Mouse (Mus musculus) kidney, postnatal 0 days (tissue): Measurements from ENCODE around the gene Ero1l. TPM values are rescaled to one million over a fixed set of nuclear protein-coding genes. Genes with fewer than 3 reads are reported as not detected.

ENCODE experiments used
- ATAC-seq: fragments of 200-750 bp; cut with Nextera tagmentation; replicated peaks from 2 replicates; pipeline ENCODE4 v1.8.0; 2017; ENCODE audit warnings: low read depth, moderate number of reproducible peaks, moderate TSS enrichment, moderate library complexity; ENCODE audit not compliant: low FRiP score
- DNase-seq: peaks from one replicate; pipeline ENCODE4 v3.0.0-alpha.2; 2016; ENCODE audit warnings: low spot score
- H3K27ac ChIP-seq: fragments of 300-500 bp; sonication (generic); 2 replicates; pipeline ENCODE4 v1.5.1; 2014; ENCODE audit warnings: mild to moderate bottlenecking
- H3K27me3 ChIP-seq: fragments of 300-500 bp; sonication (generic); 2 replicates; pipeline ENCODE4 v1.6.1; 2014; ENCODE audit warnings: low read length, mixed read lengths; ENCODE audit not compliant: insufficient read depth
- H3K36me3 ChIP-seq: fragments of 300-500 bp; sonication (generic); 2 replicates; pipeline ENCODE4 v1.6.1; 2014; ENCODE audit warnings: low read length, mixed read lengths; ENCODE audit not compliant: insufficient read depth
- H3K4me1 ChIP-seq: fragments of 300-500 bp; sonication (generic); replicated peaks from 2 replicates; pipeline ENCODE4 v1.6.1; 2014; ENCODE audit warnings: antibody characterized with exemption, low read length, mixed read lengths; ENCODE audit not compliant: insufficient read depth
- H3K4me2 ChIP-seq: fragments of 300-500 bp; sonication (generic); 2 replicates; pipeline ENCODE4 v1.6.1; 2014; ENCODE audit warnings: mild to moderate bottlenecking, low read length, moderate library complexity, mixed read lengths
- H3K4me3 ChIP-seq: fragments of 300-500 bp; sonication (generic); replicated peaks from 2 replicates; pipeline ENCODE4 v1.5.1; 2014; ENCODE audit warnings: low read depth, low read length
- H3K9ac ChIP-seq: fragments of 300-500 bp; sonication (generic); 2 replicates; pipeline ENCODE4 v1.6.1; 2014; ENCODE audit warnings: low read depth, low read length
- H3K9me3 ChIP-seq: fragments of 300-500 bp; sonication (generic); replicated peaks from 2 replicates; pipeline ENCODE4 v1.6.1; 2016; ENCODE audit warnings: low read length, inconsistent platforms, mixed read lengths
- CTCF ChIP-seq: IDR thresholded peaks from 2 replicates; pipeline ENCODE4 v1.5.1; 2016; ENCODE audit warnings: antibody characterized with exemption, low read depth, mild to moderate bottlenecking, moderate library complexity
- WGBS: fragments of 180-500 bp; shearing (Covaris S2); extraction: QIAGEN DNeasy Blood & Tissue Kit; methylation state at CpG from one replicate; pipeline ENCODE4 v1.1.7; 2014; 5-methylcytosine and 5-hydroxymethylcytosine counted together
- polyA plus RNA-seq: library from polyadenylated mRNA; unstranded; fragments of >200 nt; fragmentation: Nextera tagmentation; extraction: Ambion mirVana; gene quantifications from 2 replicates; pipeline ENCODE4 v1.2.1, GENCODE M21; 2015

The Ero1l gene
- polyA plus RNA-seq, 1 experiment from 2014 or later, result 35.8 TPM

- 82% methylated on average over 8 of the region's 8 CpGs for WGBS
- ATAC-seq (no peak), DNase-seq (no peak)
- Histone ChIP-seq H3K4me3 (no peak overlapping the region), H3K27ac (no peak overlapping the region), H3K9me3 (no peaks in the 10 kb centered on the region), H3K4me2 (no peak overlapping the region), H3K36me3 (no peaks in the 10 kb centered on the region), H3K4me1 (no peaks in the 10 kb centered on the region), H3K9ac (no peak overlapping the region), H3K27me3 (no peaks in the 10 kb centered on the region)
- TF ChIP-seq CTCF, result no peak
Measured at GRCm38 (mm10) chr14:45307630-45308328, 10.8 kb downstream of the Ero1l start.

GRCm38 (mm10) chr14:45305852-45306251, 12.7 kb downstream of the Ero1l start:
- no peak overlapping the region for H3K4me3 ChIP-seq
- DNase-seq (no peak), ATAC-seq (no peak)
- no peak for TF ChIP-seq CTCF
- WGBS, result 90% methylated on average over 5 of the region's 5 CpGs
- H3K4me2 ChIP-seq, result no peak overlapping the region
- no peaks in the 10 kb centered on the region for H3K9me3 ChIP-seq
- H3K9ac ChIP-seq, result no peak overlapping the region
- no peak overlapping the region for H3K27ac ChIP-seq
- no peaks in the 10 kb centered on the region for H3K4me1 ChIP-seq
- no peaks in the 10 kb centered on the region for H3K27me3 ChIP-seq
- H3K36me3 ChIP-seq, result 0 out of 2 replicates have a peak, but pooled peaks cover 8% of the 10 kb centered on the region

GRCm38 (mm10) chr14:45304389-45304788, 14.2 kb downstream of the Ero1l start:
- no peak overlapping the region for H3K27ac ChIP-seq
- no peaks in the 10 kb centered on the region for H3K27me3 ChIP-seq
- DNase-seq (no peak), ATAC-seq (no peak)
- peak; percentile 18; the same call in 1 of the 2 replicates for TF ChIP-seq CTCF
- H3K9ac ChIP-seq, result no peak overlapping the region
- 83% methylated on average over 4 of the region's 4 CpGs for WGBS
- H3K4me3 ChIP-seq, result no peak overlapping the region
- no peaks in the 10 kb centered on the region for H3K4me1 ChIP-seq
- H3K4me2 ChIP-seq, result no peak overlapping the region
- no peaks in the 10 kb centered on the region for H3K9me3 ChIP-seq
- H3K36me3 ChIP-seq, result 0 out of 2 replicates have a peak, but pooled peaks cover 12% of the 10 kb centered on the region

- H3K4me1 ChIP-seq, result no peaks in the 10 kb centered on the region
- no peaks in the 10 kb centered on the region for H3K27me3 ChIP-seq
- peaks cover 16% of the 10 kb centered on the region; the same call in 1 of the 2 replicates for H3K36me3 ChIP-seq
- no peak for DNase-seq
- no peak overlapping the region for H3K9ac ChIP-seq
- WGBS, result 81% methylated on average over 4 of the region's 4 CpGs
- TF ChIP-seq CTCF, result no peak
- H3K9me3 ChIP-seq, result no peaks in the 10 kb centered on the region
- ATAC-seq, result no peak
- H3K4me2 ChIP-seq, result no peak overlapping the region
- H3K4me3 ChIP-seq, result no peak overlapping the region
- no peak overlapping the region for H3K27ac ChIP-seq
Measured at GRCm38 (mm10) chr14:45303939-45304338, 14.6 kb downstream of the Ero1l start.

DNA sequence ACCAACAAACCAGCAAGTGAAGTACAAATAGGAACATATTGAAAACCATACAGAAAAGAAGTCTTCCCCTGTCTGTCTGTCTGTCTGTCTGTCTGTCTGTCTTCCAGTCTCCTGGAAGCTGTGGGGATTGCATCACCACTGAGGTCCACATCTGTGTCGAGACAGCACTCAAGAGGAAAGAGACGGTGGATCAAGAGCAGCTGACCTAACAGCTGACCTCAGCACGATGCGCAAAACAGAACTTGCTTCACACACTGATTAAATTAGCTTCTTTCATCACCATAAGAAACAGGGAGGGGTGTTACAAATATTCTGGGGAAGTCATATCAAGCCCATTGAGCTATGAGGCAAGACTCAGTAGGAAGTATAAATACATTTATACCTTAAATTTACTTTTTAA, 27.0 kb downstream of the Ero1l start:
- H3K27me3 ChIP-seq, result no peaks in the 10 kb centered on the region
- TF ChIP-seq CTCF, result no peak
- peaks cover 12% of the 10 kb centered on the region; the same call in 1 of the 2 replicates for H3K36me3 ChIP-seq
- H3K4me3 ChIP-seq, result no peak overlapping the region
- no peak overlapping the region for H3K9ac ChIP-seq
- no peaks in the 10 kb centered on the region for H3K4me1 ChIP-seq
- H3K27ac ChIP-seq, result no peak overlapping the region
- H3K4me2 ChIP-seq, result no peak overlapping the region
- DNase-seq, result no peak
- 88% methylated on average over 4 of the region's 4 CpGs for WGBS
- no peak for ATAC-seq
- no peaks in the 10 kb centered on the region for H3K9me3 ChIP-seq

- Histone ChIP-seq H3K36me3 (no peaks in the 10 kb centered on the region), H3K27ac (no peak overlapping the region), H3K4me2 (no peak overlapping the region), H3K9ac (no peak overlapping the region), H3K27me3 (no peaks in the 10 kb centered on the region), H3K9me3 (no peaks in the 10 kb centered on the region), H3K4me3 (no peak overlapping the region), H3K4me1 (no peaks in the 10 kb centered on the region)
- DNase-seq (no peak), ATAC-seq (no peak)
- TF ChIP-seq CTCF, result no peak
- 89% methylated on average over 3 of the region's 3 CpGs for WGBS
Measured at GRCm38 (mm10) chr14:45282066-45282465, 36.5 kb downstream of the Ero1l start.
